Mouse (Mus musculus) activated CD4-positive, CD25-positive, alpha-beta regulatory T cell, adult 4 months (primary cell): ENCODE measurements around the gene Yipf3. TPM values are rescaled to one million over a fixed set of nuclear protein-coding genes. Genes with fewer than 3 reads are reported as not detected.

Experiments
- ATAC-seq: one replicate; pipeline ENCODE4 v1.8.0; 2017
- polyA plus RNA-seq, 2 experiments: library from polyadenylated mRNA; unstranded; fragments of 100-300 nt; shearing (Covaris generic); gene quantifications; one replicate each; pipeline ENCODE4 v1.2.1; 2017

Gene Yipf3
- polyA plus RNA-seq, 2 experiments from 2014 or later = 56.0 to 56.2 TPM

DNA sequence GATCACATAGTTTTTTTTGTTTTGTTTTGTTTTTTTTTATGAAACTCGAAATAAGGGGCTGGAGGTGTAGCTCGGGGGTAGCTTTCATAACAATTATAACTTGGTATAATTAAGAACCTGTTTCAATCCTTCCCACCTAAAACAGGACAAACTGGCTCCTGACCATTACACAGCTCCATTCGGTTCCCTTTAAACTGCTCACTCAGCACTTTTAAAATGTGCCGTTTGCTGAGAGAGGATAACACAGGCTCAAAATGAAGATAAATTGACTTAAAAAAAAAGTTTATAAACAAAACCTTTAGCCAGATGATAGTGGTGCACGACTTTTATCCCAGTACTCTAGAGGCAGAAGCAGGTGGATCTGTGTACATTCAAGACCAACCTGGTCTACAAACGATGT, 37.5 kb downstream of the Yipf3 start:
- no peak for ATAC-seq

GRCm38 (mm10) chr17:46287678-46288095, 39.8 kb downstream of the Yipf3 start:
- no peak for ATAC-seq

DNA sequence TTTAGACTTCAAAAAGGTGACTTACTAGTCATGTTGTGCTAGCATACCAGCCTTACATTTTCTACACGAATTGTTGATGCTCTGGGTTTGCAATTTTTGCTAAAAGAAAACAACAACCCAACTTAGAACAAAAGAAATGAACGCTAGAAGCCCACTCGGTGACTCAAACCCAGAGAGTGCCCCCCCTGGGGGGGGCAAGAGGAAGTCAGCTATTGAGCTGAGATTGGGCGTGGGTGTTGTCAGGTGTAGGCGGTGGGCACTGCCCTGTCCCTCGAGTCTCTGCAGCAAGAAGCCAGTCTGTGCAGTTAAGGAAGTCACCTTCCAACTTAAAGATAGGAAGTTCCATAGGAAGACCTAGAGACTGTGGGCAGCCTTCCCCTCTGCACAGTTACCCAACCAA, 48.7 kb downstream of the Yipf3 start:
- ATAC-seq = peak; percentile 24

GRCm38 (mm10) chr17:46297028-46297363, 49.1 kb downstream of the Yipf3 start:
- peak; percentile 18 for ATAC-seq

DNA sequence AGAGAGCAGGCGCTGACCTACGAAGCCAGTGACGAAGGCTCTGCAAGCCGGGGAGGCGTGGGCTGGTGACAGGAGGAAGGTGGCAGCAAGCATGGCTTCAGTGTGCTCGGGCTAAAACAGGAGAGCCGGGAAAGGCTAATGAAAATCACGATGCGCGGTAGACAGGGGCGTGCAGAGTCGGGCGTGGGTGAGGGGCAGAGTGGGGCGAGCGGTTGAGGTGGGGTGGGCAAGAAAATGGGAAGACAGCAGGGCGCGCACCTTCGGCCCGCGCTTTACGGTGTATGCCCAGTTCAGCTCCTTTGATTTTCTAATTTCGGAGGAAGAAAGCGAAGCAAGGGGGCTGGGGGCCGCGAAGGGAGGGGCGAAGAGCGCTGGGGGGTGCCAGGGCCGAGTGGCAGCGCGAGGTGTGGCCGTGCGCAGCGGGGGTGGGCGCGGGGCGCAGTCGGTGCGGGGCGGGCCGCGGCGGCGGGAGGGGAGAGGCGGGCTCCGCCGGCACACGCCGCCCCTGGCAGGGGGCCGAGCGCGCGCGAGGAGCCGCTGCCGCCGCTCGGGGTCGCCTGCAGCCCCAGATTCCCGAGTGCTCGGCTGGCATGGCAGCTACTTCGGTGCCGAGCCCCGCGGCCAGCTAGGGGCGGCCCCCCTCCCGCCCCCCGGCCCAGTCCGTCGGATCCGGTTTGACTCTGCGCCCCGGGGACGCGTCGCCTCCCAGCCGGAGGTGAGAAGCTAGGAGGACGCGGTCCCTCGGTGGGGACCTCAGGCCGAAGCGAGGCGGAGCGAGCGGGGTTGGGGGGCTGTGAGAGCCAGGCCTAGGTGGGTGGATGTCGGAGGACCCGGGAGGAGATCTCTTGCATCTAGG, 49.7 kb downstream of the Yipf3 start, which contains the start of gene Dlk2:
Dlk2 (plus strand) TSS at position 58 of the 856 bp plus-strand sequence.
- ATAC-seq = peak; percentile 18

DNA sequence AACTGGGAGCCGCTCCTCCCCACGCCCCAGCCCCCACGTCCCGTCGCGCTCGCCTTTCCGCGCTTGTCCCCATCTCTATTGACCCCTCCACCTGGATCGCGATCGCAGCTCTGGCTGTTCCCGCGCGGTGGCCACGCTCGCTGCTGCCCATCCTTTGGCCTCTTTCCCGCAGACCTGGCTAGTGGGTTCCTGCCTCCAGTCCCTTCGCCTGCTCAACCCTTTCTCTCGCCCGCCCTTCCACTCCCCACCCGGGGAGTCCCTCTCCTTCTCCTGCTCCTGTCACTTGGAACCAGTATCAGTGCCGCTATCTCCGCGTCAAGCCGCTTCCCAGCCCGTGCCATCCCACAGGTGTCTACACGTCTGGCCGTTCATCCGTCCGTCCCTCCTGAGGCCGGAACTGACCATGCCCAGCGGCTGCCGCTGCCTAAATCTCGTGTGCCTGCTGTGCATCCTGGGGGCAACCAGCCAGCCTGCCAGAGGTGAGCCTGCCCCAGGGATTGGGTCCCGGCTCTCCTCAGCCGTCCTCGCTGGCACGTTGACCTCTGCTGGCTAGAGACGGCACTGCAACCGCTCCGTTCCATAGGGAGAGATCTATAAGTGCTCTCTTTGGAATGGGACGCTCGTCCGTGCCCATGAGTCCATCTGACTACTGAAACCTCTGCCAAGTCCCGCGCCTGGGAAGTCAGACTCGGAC, 50.5 kb downstream of the Yipf3 start:
- peak; percentile 78 for ATAC-seq

DNA sequence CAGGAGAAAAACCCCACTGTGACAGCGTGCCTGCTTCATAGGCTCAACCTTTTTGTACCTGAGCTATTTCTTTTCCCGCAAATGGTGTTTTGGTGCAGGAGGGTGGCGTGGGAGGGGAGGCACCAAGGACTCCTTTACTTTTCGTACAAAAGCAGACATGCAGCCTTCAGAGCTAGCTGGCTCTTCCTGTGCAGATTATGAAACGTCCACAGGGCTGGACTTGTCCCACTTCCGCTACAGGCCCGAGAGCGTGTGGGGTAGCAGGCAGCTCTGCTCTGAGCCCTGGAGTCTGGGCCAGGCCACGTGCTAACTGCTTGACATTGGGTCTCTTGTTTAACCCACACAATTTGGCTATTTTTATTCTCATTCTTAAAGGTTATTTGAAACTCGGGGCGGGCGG, 54.0 kb downstream of the Yipf3 start:
- ATAC-seq = no peak

Other genes with a start within 250 kb of the Yipf3 start
- gene Vegfa, start 215.7 kb upstream of the Yipf3 start, polyA plus RNA-seq = not detected
- 100 to 1,000 TPM; 101 to 132 TPM for gene Mrps18a, start 137.1 kb upstream of the Yipf3 start, polyA plus RNA-seq
- 1 to 10 TPM; 1.5 TPM for gene Rsph9, start 103.9 kb upstream of the Yipf3 start, polyA plus RNA-seq
- 10 to 100 TPM; 59.6 to 59.9 TPM for gene Mad2l1bp, start 94.5 kb upstream of the Yipf3 start, polyA plus RNA-seq
- gene Gtpbp2, start 87.0 kb upstream of the Yipf3 start, polyA plus RNA-seq = 10 to 100 TPM; 39.6 to 55.7 TPM
- 1 to 10 TPM; 8.3 to 10.0 TPM for gene Polh, start 45.4 kb upstream of the Yipf3 start, polyA plus RNA-seq
- 10 to 100 TPM; 21.3 to 29.8 TPM for gene Xpo5, start 45.3 kb upstream of the Yipf3 start, polyA plus RNA-seq
- gene Polr1c, start within 50 bp of the Yipf3 start, polyA plus RNA-seq = 100 to 1,000 TPM in 1 of 2 experiments, 10 to 100 TPM in 1; 86.1 to 118 TPM
- gene Lrrc73, start 5.5 kb downstream of the Yipf3 start, polyA plus RNA-seq = under 1 TPM in 1 of 2 experiments, not detected in 1; 0.42 TPM
- gene Tjap1, start 34.9 kb downstream of the Yipf3 start, polyA plus RNA-seq = 10 to 100 TPM; 22.5 to 24.1 TPM
- gene Dlk2, start 49.3 kb downstream of the Yipf3 start, polyA plus RNA-seq = not detected
- 1 to 10 TPM; 2.4 to 4.3 TPM for gene Abcc10, start 80.3 kb downstream of the Yipf3 start, polyA plus RNA-seq
- 1 to 10 TPM; 5.4 TPM for gene Zfp318, start 135.7 kb downstream of the Yipf3 start, polyA plus RNA-seq
- not detected for gene Crip3, start 180.8 kb downstream of the Yipf3 start, polyA plus RNA-seq
- not detected for gene Slc22a7, start 190.4 kb downstream of the Yipf3 start, polyA plus RNA-seq
- gene Ttbk1, start 239.6 kb downstream of the Yipf3 start, polyA plus RNA-seq = 1 to 10 TPM in 1 of 2 experiments, under 1 TPM in 1; 0.49 to 1.5 TPM
- 10 to 100 TPM; 11.1 to 13.4 TPM for gene Dnph1, start 248.6 kb downstream of the Yipf3 start, polyA plus RNA-seq